Mouse (Mus musculus): ENCODE results near the gene Oxgr1. TPM values are rescaled to one million over a fixed set of nuclear protein-coding genes. Genes with fewer than 3 reads are reported as not detected.

The Oxgr1 gene
- polyA plus RNA-seq (2015; fragmentation: Nextera tagmentation; extraction: Ambion mirVana) = not detected in 2 replicates

GRCm38 (mm10) chr14:120042187-120042820, at the start of gene Oxgr1:
Oxgr1 (minus strand) TSS chr14:120042435.
- ATAC-seq (replicated peaks; ENCODE audit: insufficient number of reproducible peaks, insufficient read depth, low FRiP score, low read depth) = no peak
- 91% methylated on average over 17 of the region's 17 CpGs for WGBS
- H3K4me2 ChIP-seq = no peak within 1 kb of the TSS
- no peaks in the 10 kb centered on the region for H3K36me3 ChIP-seq
- no peaks in the 10 kb centered on the region for H3K4me1 ChIP-seq (replicated peaks)
- H3K9ac ChIP-seq = no peak within 1 kb of the TSS
- no peak within 1 kb of the TSS for H3K27ac ChIP-seq
- H3K4me3 ChIP-seq = no peak within 1 kb of the TSS
- no peaks in the 10 kb centered on the region for H3K9me3 ChIP-seq (replicated peaks)
- H3K27me3 ChIP-seq = no peaks in the 10 kb centered on the region

GRCm38 (mm10) chr14:120090401-120090800, 48.2 kb upstream of the Oxgr1 start:
- no peak for ATAC-seq (replicated peaks; ENCODE audit: insufficient number of reproducible peaks, insufficient read depth, low FRiP score, low read depth)
- no peaks in the 10 kb centered on the region for H3K9me3 ChIP-seq (replicated peaks)

DNA sequence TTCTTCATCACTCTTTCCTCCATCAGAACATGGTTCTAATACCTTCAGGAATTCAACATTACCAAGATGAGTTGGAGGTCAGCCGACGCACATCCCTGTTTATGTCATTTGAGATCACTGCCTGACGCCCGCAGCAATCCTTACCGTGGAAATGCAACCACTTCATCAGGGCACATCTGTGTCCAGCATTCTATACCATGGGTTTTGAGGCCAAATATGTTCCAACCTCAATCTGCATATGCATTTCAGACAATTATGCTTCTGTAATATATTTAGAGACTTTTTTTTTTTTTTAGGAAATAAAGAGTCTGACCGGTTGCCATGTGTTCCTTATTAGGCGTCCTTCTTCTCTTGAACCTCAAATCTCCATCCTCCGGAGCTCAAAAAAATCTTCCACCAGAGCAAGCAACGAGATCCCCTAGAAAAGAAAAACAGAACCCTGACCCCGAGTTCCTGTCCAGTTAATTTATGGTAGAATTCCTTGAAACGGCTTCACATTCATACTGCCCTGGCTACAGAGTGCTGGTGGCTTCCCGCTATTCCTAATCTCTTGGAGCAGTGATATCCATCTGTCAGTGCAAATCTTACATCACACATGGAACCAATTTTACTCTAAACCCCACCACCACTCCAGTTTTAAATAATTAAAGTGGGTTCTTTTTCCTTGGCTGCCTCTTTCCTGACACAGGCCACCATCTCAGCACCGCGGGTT, 47.6 kb upstream of the Oxgr1 start:
- H3K27me3 ChIP-seq = no peaks in the 10 kb centered on the region
- ATAC-seq (replicated peaks; ENCODE audit: insufficient number of reproducible peaks, insufficient read depth, low FRiP score, low read depth) = no peak

More at GRCm38 (mm10) chr14:120090401-120090800, 48.2 kb upstream of the Oxgr1 start:
- H3K4me2 ChIP-seq = no peak overlapping the region
- H3K9ac ChIP-seq = no peak overlapping the region
- no peak overlapping the region for H3K27ac ChIP-seq
- no peaks in the 10 kb centered on the region for H3K4me1 ChIP-seq (replicated peaks)
- no peaks in the 10 kb centered on the region for H3K27me3 ChIP-seq
- no peak overlapping the region for H3K4me3 ChIP-seq
- H3K36me3 ChIP-seq = no peaks in the 10 kb centered on the region
- 50% methylated on average over 1 of the region's 1 CpGs for WGBS

DNA sequence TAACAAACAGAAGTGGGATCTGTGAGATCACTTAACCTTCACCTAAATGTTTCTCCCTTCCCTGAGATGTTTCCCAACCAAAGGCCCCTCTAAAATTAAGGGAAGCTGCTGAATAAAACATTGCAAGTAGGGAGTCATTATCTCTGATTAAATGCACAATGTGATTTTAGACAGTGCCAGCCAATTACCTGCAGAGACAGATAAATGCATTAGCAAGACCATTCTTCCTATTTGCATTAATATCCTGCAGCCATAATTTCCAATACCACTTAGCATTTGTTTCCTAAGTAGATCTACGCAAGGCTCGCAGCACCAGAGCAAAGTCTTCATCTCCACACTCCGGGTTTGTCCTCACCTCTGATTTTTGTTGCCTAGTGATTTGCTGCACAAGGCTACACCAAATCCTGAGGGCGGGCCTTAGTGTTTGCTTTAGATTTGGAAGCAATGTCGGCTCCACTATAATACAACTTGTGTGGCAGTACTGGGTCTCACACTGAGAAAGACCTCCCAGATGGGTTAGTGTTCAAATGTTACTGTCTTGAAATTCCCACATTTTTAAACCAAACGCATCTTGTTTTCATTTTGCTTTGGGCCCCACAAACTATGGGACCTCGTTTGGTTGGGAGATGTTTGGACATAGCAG, 46.9 kb upstream of the Oxgr1 start:
- H3K4me3 ChIP-seq = no peak overlapping the region
- WGBS = 76% methylated on average over 7 of the region's 7 CpGs

More for the DNA sequence above, 47.6 kb upstream of the Oxgr1 start:
- H3K9me3 ChIP-seq (replicated peaks) = no peaks in the 10 kb centered on the region
- no peaks in the 10 kb centered on the region for H3K36me3 ChIP-seq
- 59% methylated on average over 14 of the region's 14 CpGs for WGBS
- no peak overlapping the region for H3K27ac ChIP-seq
- H3K4me3 ChIP-seq = no peak overlapping the region
- H3K9ac ChIP-seq = no peak overlapping the region
- no peaks in the 10 kb centered on the region for H3K4me1 ChIP-seq (replicated peaks)
- no peak overlapping the region for H3K4me2 ChIP-seq

GRCm38 (mm10) chr14:120084084-120084667, 41.9 kb upstream of the Oxgr1 start:
- no peak overlapping the region for H3K9ac ChIP-seq
- H3K4me1 ChIP-seq (replicated peaks) = no peaks in the 10 kb centered on the region
- no peak for ATAC-seq (replicated peaks; ENCODE audit: insufficient number of reproducible peaks, insufficient read depth, low FRiP score, low read depth)
- H3K4me2 ChIP-seq = no peak overlapping the region
- H3K27me3 ChIP-seq = no peaks in the 10 kb centered on the region
- no peaks in the 10 kb centered on the region for H3K9me3 ChIP-seq (replicated peaks)
- no peak overlapping the region for H3K27ac ChIP-seq
- 85% methylated on average over 9 of the region's 9 CpGs for WGBS
- no peak overlapping the region for H3K4me3 ChIP-seq
- no peaks in the 10 kb centered on the region for H3K36me3 ChIP-seq

More for the DNA sequence above, 46.9 kb upstream of the Oxgr1 start:
- Histone ChIP-seq H3K4me1 (replicated peaks) (no peaks in the 10 kb centered on the region), H3K27ac (no peak overlapping the region), H3K4me2 (no peak overlapping the region), H3K36me3 (no peaks in the 10 kb centered on the region), H3K27me3 (no peaks in the 10 kb centered on the region), H3K9me3 (replicated peaks) (no peaks in the 10 kb centered on the region), H3K9ac (no peak overlapping the region)
- ATAC-seq (replicated peaks; ENCODE audit: insufficient number of reproducible peaks, insufficient read depth, low FRiP score, low read depth) = no peak

- Histone ChIP-seq H3K4me1 (replicated peaks) (no peaks in the 10 kb centered on the region), H3K36me3 (no peaks in the 10 kb centered on the region), H3K9me3 (replicated peaks) (no peaks in the 10 kb centered on the region), H3K27ac (no peak overlapping the region), H3K27me3 (no peaks in the 10 kb centered on the region), H3K4me3 (no peak overlapping the region), H3K4me2 (no peak overlapping the region), H3K9ac (no peak overlapping the region)
- WGBS = 40% methylated on average over 2 of the region's 2 CpGs
- ATAC-seq (replicated peaks; ENCODE audit: insufficient number of reproducible peaks, insufficient read depth, low FRiP score, low read depth) = no peak
Observed at GRCm38 (mm10) chr14:120076192-120076591, 34.0 kb upstream of the Oxgr1 start.

DNA sequence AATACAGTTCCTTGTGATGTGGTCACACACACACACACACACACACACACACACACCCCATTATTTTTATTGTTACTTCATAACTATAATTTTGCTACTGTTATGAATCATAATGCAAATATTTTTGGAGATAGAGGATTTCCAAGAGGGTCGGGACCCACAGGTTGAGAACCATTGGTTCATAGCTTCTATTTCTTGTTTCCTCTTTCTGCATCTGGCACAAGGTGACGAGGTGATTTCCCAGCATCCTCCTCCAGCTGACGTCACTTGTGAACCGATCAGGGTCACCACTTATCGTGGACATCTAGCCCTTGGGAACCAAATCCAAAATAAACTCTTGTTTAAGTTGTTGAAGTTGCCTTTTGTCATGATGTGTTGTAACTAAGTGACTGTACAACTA, 33.5 kb upstream of the Oxgr1 start:
- Histone ChIP-seq H3K4me2 (no peak overlapping the region), H3K27ac (no peak overlapping the region), H3K4me3 (no peak overlapping the region), H3K27me3 (no peaks in the 10 kb centered on the region), H3K4me1 (replicated peaks) (no peaks in the 10 kb centered on the region), H3K9ac (no peak overlapping the region), H3K36me3 (no peaks in the 10 kb centered on the region), H3K9me3 (replicated peaks) (no peaks in the 10 kb centered on the region)
- no peak for ATAC-seq (replicated peaks; ENCODE audit: insufficient number of reproducible peaks, insufficient read depth, low FRiP score, low read depth)
- WGBS = 67% methylated on average over 5 of the region's 5 CpGs

DNA sequence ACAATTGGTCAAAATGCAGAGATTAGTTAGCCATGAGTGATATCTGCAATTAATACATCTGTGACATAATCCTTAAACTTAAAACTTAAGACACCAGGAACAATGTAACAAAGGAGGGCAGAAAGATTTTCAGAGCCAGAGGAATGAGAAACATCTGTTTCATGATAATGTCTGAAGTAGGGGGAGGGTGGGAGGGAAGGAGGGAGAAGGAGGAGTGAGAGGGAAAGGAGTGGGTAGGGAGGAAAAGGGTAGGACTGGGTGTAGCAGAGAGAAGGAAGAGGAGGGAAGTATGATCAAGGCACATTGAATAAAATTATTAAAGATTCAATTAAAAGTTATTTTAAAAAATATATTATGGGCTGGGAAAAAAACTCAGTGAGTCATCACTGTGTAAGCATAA, 32.0 kb upstream of the Oxgr1 start:
- ATAC-seq (replicated peaks; ENCODE audit: insufficient number of reproducible peaks, insufficient read depth, low FRiP score, low read depth) = no peak
- H3K4me1 ChIP-seq (replicated peaks) = no peaks in the 10 kb centered on the region
- H3K9ac ChIP-seq = no peak overlapping the region
- H3K4me2 ChIP-seq = no peak overlapping the region
- H3K9me3 ChIP-seq (replicated peaks) = no peaks in the 10 kb centered on the region
- no peak overlapping the region for H3K27ac ChIP-seq
- no peak overlapping the region for H3K4me3 ChIP-seq
- H3K36me3 ChIP-seq = no peaks in the 10 kb centered on the region
- no peaks in the 10 kb centered on the region for H3K27me3 ChIP-seq

DNA sequence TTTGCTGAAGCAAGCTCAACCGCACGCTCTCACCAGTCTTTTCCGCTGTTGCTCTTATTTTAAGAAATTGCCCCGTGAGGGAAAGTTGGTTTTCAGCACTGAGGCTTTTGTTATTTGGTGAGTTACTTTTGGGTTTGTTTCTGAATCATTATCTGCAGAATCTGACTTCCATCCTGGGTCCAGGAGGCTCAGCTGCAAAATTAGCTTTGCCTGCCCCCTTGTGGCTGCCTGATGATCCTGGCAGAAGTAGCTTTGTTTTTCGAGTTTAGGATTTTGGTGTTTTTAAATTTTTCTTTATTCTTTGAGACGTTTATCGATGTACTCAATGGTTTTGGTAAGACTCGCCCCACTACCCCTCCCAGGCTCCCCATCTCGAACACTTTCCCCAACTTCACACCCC, 18.9 kb upstream of the Oxgr1 start:
- no peaks in the 10 kb centered on the region for H3K9me3 ChIP-seq (replicated peaks)
- H3K4me2 ChIP-seq = no peak overlapping the region
- no peak overlapping the region for H3K4me3 ChIP-seq
- WGBS = 61% methylated on average over 9 of the region's 9 CpGs
- H3K4me1 ChIP-seq (replicated peaks) = no peaks in the 10 kb centered on the region
- no peak for ATAC-seq (replicated peaks; ENCODE audit: insufficient number of reproducible peaks, insufficient read depth, low FRiP score, low read depth)
- H3K36me3 ChIP-seq = no peaks in the 10 kb centered on the region
- no peaks in the 10 kb centered on the region for H3K27me3 ChIP-seq
- no peak overlapping the region for H3K27ac ChIP-seq
- no peak overlapping the region for H3K9ac ChIP-seq

DNA sequence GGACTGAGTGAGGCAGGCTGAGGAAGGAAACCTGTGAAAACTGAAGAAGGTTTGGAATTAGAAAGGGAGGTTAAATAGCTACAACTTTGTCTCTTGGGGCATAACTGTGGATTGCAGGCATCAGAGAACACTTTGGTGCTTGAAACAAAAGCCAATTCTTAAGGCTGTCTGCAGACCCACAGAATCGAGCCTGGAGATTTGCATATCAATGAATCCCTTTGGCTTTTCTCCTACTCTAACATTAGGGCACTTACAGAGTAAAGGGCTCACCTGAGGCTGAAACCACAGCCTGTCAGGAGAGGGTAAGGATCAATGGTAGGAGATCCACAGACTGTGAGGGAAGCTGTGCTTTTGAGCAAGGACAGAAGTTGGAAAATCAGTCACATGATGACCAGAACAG, 8.8 kb downstream of the Oxgr1 start:
- Histone ChIP-seq H3K4me1 (replicated peaks) (no peaks in the 10 kb centered on the region), H3K4me2 (no peak overlapping the region), H3K36me3 (no peaks in the 10 kb centered on the region), H3K9ac (no peak overlapping the region), H3K27me3 (no peaks in the 10 kb centered on the region), H3K27ac (no peak overlapping the region), H3K4me3 (no peak overlapping the region), H3K9me3 (replicated peaks) (no peaks in the 10 kb centered on the region)
- 23% methylated on average over 1 of the region's 1 CpGs for WGBS
- ATAC-seq (replicated peaks; ENCODE audit: insufficient number of reproducible peaks, insufficient read depth, low FRiP score, low read depth) = no peak

- Histone ChIP-seq H3K27me3 (no peaks in the 10 kb centered on the region), H3K4me1 (replicated peaks) (no peaks in the 10 kb centered on the region), H3K9me3 (replicated peaks) (no peaks in the 10 kb centered on the region), H3K4me2 (no peak overlapping the region), H3K4me3 (no peak overlapping the region), H3K36me3 (no peaks in the 10 kb centered on the region), H3K27ac (no peak overlapping the region), H3K9ac (no peak overlapping the region)
- ATAC-seq (replicated peaks; ENCODE audit: insufficient number of reproducible peaks, insufficient read depth, low FRiP score, low read depth) = no peak
- WGBS = 75% methylated on average over 2 of the region's 2 CpGs
Observed at GRCm38 (mm10) chr14:120019948-120020347, 22.3 kb downstream of the Oxgr1 start.

Data from heart, embryonic 15.5 days (tissue).